Mouse (Mus musculus) heart, adult 9 months (tissue): ENCODE results near the gene Pdpr.
"Not testable (repeated sequence)": the region's sequence is repeated elsewhere in the genome, so short reads cannot be mapped to it uniquely, and the experiment has no call there.

Source experiments
- DNase-seq, 2 experiments: peaks; one replicate each; pipeline ENCODE4 v3.0.0; 2022; ENCODE audit warnings: low spot score in 2 of 2

Pdpr gene

DNA sequence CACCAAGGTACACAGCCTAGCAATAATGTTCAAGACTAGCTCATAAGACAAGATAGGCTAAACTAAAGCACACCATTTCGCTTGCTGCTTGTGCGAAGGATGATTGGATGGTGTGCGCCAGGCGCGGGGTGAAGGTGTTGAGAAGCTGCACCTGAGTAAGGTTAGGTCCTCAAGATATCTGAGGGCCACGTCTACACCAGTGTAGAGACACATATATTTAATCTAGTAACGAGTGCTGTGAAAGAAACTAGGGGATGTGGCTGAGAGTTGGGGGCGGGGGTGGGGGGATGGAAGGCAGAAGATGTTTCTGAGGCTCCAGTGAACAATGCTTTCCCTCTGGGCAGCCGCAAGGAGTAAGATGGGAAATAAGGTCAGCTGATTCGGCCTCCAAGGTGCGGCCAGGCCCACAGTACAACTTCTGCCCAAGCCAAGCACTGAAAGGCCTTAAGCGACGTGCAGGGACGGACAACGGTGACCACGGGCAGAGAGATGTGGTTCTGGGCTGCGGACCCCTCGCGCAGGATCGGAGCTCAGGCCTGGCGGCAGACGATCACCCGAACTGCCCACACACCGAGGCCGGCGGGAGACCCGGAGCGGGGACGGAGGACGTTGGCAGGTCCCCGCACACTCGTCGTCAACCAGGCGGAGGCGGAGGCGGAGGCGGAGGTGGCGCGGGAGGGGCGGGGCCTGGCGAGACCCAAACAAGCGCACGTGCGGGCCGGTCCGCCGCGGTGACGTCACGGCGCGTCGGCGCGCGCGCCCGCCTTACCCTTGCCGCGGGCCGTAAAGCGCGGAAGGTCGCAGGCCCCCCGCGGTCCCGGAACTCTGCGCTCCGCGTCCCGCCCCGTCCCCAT is at the start of gene Pdpr:
Gene Pdpr (plus strand): TSS at position 766 of the 854 bp plus-strand sequence.
- peak; percentile 92 to 93 for DNase-seq

DNA sequence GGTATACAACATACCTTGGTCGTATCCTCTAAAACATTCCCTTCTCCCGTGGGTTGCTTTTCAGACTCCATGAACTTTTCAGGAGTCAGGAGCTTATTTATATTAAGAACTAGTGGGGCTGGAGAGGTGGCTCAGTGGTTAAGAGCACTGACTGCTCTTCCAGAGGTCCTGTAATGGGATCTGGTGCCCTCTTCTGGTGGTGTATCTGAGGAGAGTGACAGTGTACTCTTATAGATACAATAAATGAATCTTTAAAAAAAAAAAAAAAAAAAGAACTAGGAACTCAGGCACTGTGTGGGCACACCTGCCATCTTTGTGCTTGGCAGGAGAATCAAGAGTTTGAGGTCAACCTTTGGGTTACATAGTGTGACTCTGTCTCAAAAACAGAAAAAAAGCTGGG is 45.7 kb upstream of the Pdpr start:
- DNase-seq = no peak

DNA sequence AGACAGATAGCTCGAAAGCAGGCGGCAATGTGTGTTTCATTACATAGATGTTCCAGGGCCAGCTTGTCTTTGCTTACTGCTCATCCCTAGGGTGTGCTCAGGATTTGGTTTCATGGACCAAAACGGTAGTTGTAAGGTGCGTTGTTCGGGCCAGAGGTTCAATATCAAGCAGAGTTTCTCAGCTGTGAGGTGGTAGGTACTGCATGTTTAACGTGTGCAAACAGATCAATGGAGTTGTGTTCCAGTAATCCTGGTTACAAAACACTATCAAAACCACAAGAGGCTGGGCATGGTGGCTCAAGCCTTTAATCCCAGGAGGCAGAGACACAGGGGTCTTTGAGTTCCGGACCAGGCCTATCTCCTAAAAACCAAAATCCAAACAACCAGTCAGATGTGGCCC is 45.3 kb upstream of the Pdpr start:
- no peak for DNase-seq

DNA sequence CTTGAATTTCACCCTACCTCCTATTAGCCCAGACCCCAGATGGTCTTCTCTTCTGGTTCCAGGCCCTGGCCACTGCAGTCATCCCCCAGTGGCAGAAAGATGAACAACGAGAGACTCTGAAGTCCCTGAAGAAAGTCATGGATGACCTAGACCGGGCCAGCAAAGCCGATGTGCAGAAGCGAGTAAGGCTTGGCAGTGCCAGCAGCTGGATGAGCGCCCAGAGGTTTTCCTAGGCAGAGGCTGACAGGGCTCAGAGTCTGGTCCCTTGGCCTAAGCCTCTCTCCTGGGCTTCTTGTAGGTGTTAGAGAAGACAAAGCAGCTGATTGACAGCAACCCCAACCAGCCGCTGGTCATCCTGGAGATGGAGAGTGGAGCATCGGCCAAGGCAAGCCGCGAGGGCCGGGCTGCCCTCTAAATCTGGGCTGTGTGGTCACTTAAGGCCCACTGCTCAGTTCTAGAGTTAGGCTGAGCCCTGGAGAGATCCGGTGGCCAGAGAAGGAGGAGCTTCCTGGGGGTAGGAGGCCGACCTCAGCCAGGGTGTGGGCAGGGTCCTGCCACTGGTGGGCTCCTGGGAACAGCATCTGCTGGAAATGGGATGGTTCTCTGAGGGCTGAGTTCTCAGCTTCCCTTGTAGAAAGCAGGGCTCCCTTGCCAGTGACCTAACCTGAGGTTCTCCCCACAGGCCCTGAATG is 40.5 kb upstream of the Pdpr start:
- DNase-seq = peak in 1 of 2 experiments; percentile 23

DNA sequence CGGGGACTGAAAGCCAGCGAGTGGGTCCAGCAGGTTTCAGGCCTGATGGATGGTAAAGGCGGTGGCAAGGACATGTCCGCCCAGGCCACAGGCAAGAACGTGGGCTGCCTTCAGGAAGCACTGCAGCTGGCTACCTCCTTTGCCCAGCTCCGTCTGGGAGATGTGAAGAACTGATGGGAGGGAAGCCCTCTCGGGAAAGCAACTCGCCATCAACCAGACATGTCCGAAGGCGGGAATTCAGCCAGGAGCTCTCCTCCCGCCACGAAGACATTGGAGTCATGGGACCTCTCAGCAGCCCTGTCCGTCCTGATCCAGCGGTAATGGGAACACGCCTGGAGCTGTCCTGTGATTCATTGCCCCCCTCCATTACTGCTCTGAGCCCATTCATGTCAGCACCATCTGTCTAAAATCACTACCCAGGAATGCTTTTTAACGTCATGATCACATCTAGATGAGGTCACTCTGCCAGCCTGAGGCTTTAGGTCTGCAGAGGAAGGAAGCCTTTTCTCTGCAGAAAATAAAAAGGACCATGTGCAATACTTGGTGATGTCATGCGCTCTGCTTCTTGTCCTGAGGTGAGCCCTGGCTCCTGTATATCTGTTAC is 39.3 kb upstream of the Pdpr start:
- DNase-seq = no peak

DNA sequence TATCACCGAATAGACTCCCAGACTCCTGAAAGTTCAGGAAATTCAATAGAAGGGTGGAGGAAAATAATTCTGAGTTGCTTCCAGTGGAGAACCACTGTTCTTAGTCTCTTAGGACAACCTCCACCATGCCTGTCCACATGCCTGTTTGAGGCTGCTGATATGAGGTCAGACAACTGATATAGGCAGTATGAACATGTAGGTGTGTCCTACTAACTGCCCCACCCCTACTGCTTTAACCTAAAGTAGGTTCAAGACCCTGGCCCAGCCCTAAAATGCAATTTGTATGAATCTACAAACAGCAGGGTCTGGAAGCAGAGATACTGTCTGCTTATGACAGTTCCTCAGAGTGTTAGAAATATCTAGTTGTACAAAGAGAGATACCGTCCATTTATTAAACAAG is 38.8 kb upstream of the Pdpr start:
- DNase-seq = no peak

DNA sequence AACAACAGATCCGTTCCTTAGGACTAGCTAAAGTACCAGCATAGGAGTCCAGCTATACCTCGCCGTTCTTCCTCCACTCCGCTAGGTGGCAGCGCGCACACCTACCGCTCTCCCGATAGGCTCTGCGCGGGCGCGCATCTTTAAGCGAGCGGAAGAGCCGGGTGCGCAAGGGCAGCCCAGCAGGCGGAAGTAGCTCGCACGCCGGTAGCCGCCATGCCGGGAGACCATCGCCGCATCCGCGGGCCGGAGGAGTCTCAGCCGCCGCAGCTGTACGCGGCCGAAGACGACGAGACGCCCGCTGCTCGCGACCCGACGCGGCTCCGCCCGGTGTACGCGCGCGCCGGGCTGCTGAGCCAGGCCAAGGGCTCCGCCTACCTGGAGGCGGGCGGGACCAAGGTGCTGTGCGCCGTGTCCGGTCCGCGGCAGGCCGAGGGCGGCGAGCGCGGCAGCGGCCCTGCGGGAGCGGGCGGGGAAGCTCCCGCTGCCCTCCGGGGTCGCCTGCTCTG is 38.2 kb upstream of the Pdpr start, which contains the start of gene Exosc6:
Gene Exosc6 (plus strand): TSS at position 182 of the 506 bp plus-strand sequence.
- DNase-seq = peak; percentile 87 to 90

DNA sequence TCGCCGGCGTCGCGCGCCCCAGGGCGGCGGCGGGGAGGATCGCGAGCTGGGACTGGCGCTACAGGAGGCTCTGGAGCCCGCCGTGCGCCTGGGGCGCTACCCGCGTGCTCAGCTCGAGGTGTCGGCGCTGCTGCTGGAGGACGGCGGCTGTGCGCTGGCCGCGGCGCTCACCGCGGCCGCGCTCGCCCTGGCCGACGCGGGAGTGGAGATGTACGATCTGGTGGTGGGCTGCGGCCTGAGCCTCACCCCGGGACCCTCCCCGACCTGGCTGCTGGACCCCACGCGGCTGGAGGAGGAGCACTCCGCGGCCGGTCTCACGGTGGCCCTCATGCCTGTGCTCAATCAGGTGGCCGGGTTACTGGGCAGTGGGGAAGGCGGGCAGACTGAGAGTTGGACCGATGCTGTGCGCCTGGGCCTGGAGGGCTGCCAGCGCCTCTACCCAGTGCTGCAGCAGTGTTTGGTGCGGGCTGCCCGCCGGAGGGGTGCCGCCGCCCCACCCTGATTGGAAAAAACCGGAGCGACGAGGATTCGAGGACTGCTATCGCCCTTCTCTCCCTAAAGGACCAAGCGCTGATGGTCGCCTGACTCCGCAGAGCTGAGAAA is 37.6 kb upstream of the Pdpr start:
- DNase-seq = peak in 1 of 2 experiments; percentile 11

DNA sequence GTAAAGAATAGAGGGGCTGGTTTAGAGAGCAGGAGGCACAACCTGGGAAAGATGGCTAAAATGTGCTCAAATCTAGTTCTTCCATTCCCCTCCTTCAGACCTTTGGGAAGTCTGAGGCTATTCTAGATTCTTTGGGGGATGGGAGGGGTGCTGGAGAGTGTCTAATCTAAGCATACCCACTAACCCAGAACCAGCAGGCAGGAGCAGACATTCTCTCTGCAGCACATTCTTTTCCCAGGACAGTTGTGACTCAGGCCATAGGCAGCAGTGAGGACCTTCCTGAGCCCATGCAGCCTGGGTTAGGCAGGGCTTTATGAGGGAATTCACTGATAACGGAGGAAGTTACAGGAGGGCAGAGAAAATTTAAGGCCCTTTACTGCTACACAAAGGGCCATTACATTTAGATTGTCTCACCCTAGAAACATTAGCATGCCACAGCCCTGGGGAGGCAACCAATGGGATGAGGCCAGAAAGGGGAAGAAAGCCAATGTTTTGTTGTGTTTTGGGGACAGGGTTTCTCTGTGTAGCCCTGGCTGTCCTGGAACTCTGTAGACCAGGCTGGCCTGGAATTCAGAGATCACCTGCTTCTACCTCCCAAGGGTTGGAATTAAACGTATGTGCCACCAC is 35.4 kb upstream of the Pdpr start:
- DNase-seq = no peak

DNA sequence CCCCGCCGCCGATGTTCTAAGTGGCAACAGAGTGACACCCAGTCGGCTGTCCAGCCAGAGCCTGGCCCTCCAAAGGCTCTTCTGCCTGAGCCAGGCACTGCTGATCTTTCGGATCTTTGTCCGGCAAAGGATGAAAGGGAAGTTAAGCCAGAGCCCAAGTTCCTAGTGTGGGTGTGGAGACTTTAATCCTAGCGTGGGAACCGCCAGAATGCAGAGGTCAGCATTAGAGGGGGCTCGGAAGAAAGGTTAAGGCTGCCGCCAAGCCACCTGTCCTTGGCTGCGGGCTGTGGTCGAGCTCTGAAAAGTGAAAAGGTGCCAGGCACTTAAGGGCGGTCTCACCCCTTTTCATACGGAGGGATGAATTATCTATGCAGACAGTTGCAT is 32.8 kb upstream of the Pdpr start:
- no peak for DNase-seq

DNA sequence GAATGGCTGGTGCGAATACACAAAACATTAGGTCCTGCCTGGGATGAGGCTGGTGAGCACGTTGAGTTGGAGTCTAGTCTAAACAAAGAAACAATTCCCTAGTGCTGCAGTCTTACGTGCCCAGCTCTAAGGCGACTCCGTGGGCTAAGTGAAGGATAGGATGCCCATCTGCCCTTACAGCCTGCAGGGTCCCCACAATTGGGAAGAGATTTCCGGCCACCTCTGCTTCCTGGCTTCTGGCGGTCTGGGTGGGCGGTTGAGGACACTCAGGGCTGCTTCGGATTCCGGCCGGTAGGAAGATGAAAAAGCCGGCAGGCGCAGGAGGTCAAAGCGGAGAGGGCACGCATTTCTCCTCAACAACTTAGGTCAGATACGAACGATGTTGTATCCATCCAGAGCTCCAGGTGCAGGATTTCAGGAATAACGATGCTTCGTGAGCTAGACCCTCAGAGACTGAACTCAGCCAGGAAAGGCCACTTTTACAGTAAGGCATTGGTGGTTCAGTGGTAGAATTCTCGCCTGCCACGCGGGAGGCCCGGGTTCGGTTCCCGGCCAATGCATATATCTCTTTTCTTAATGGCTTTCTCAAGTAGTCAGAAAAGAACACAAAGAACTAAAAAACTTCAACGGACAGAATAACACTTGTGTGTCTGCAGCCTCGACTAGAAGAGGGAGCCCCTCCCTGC is 32.2 kb upstream of the Pdpr start:
- DNase-seq = peak; percentile 72 to 87

DNA sequence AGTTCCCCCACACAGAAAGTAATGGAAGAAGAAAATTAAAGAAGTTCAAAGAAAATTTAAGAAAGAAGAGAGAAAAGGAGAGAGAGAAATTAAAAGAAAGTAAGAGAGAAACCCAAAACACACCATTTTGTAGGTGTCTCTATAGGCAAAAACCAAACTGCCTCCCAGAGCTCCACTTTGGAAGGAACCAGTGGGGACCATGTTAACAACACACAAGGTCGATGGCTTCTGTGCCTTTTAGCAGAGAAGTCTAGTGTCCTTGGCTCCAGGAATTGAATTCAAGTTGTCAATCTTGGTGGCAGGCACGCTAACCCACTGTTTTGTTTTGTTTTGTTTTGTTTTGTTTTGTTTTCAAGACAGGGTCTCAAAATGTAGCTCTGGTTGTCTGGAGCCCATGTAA is 31.5 kb upstream of the Pdpr start:
- no peak for DNase-seq

DNA sequence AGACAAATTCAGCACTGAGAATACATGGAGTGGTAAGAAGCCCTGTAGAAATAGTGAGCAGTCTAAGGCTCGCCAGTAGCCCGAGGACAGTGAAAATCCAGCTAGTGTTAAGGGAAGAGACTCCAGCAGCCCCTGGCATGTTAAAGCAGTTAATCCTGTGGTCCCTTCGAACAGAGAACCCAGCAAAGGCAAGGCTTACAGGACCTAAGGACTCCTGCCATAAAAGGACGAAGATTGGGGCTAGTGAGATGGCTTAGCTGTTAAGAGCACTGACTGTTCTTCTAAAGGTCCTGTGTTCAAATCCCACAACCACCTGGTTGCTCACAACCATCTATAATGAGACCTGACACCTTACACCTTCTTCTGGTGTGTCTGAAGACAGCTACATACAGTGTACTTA is 28.1 kb upstream of the Pdpr start:
- DNase-seq = no peak

DNA sequence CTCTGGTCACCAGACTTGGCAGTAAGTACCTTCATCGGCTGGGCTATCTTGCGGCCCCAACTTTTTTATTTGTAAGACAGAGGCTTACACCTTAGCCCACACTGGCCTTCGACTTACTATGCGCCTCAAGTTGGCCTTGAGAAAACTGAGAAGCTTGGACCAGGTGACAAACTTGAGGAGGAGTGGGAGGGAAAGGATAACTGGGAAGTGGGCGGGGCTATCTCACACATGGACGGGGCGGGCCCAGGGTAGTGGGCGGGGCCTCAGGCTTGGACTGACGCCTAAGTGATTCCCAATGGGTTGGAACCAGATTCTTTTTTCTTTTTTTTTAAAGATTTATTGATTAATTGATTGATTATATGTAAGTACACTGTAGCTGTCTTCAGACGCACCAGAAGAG is 27.0 kb upstream of the Pdpr start:
- no peak for DNase-seq

DNA sequence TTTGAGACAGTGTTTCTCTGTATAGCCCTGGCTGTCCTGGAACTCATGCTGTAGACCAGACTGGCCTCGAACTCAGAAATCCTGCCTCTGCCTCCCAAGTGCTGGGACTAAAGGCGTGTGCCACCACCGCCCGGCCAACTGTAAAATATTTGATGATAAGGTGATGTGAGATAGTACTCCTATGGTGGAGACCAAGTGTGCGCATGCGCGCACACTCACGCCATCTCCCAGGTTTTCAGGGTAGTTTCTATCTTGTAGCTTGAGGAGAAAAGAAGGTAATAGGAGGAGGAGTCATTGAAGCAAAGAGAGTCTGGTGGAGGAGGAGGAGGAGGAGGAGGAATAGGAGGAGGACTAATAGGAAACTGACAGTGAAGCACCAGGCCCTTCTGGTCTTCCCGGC is 25.8 kb upstream of the Pdpr start:
- not testable (repeated sequence) for DNase-seq

DNA sequence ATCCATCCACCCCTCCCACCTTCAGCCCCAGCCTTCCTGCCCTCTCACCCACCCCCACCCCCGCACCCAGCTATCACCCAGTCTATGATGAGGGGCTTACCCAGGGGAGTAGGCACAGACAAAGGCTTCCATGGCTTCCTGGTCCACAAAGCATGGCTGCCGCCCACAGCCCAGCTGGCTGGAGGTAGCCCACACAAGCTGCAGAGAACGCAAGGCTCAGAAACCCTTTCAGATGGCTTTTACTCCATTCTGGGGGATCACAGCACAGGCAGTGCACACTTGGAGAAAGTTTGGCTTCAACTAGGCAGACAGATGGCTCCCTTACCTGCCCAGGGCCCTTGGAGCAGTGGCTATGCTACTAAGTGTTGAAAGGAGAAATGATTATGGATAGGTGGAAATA is 18.5 kb upstream of the Pdpr start:
- no peak for DNase-seq

DNA sequence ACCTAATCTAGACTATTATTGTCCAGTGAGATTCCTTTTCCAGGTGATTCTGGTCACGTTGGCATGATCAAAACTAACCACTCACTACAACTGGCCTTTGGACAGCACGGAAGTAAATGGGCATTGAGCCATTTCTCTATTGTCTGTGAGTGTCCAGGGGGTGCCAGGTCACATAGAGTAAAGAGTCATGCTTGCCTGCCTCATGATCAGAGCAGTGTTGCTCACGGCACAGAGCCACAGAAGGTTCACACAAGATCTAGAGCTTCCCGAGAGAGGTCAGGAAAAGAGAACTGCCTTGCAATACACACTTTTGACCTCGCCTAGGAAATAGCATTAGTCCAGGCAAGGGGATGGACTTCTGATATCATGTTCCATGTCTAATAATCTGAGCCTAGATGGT is 15.0 kb upstream of the Pdpr start:
- no peak for DNase-seq

DNA sequence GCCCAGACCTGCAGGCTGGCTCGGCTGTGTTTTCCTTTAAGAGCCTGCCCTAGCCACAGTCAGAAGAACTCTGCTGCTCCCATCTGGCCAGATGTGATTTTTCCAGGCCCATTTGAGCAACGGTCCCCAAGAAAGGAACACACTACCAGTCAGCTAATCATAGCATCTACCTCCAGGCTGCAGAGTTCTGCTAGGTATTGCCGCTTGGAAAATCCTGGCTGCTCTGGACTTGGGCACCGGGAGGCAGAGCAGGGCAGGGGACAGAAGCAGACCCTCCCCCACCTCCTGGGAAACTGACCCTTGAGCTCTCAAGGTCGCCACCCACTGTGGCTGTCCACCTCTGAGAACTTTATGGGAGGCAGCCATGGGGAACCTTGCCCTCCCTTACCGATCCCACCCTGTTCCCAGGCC is 14.6 kb upstream of the Pdpr start:
- DNase-seq = no peak

DNA sequence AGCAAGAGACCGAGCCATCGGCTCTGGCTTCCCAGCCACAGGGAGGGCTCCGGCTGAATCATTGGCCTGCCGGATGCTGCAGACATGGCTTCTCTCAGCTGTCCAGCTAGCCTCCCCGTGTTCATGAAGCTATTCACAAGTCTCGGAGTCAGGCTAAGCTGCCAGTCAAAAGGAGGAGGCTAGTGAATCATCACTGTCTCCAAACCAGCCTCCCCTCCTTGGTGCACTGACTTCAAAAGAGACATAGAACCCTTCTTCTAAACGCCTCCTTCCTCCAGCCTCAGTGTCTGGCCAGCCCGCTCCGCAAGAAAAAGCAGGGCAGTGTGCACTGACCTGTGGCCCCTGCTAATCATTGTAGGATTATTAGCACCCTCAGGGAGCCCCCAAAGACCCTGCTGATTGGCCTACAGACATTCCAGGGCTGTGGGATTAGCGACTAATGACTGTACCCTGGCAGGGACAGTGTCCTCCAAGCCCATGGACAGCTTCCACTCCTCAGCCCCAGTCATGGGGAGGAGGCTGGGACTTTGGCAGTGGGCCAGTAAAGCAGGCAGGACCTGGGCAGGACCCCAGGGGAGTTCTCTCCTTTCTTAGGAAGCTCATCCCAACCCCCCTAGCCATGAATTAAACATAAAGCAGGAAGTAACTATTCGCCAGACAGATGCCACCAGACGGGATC is 12.7 kb upstream of the Pdpr start:
- DNase-seq = no peak

DNA sequence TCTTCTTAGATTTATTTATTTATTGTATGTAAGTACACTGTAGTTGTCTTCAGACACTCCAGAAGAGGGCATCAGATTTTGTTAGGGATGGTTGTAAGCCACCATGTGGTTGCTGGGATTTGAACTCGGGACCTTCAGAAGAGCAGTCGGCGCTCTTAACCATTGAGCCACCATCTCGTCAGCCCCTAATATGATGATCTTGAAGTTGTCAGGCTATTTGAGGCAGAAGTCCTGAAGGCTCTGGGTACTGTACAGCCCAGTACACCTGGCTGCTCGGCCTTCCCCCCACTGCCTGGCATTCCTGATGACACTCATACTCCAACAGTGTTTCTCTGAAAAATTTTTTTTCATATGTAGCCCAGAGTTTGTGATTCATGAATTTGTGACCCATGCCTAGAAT is 10.5 kb upstream of the Pdpr start:
- DNase-seq = not testable (repeated sequence)
